Mouse (Mus musculus) MEL (cell line): ENCODE measurements around the gene Cdk14.

Experiments
- CTCF ChIP-seq, 3 experiments: IDR thresholded peaks in 2 of 3; conservative IDR thresholded peaks in 1 of 3; 2 replicates each; pipeline ENCODE4 v1.5.1; 2011 to 2012; ENCODE audit warnings: low read length in 3 of 3, low read depth in 2 of 3, mild to moderate bottlenecking in 2 of 3, improper control_type of control experiment in 1 of 3, inconsistent platforms in 1 of 3, mixed read lengths in 1 of 3, moderate library complexity in 1 of 3; ENCODE audit not compliant: control insufficient read depth in 1 of 3, insufficient read depth in 1 of 3, poor library complexity in 1 of 3, severe bottlenecking in 1 of 3
- HCFC1 ChIP-seq: IDR thresholded peaks from 2 replicates; pipeline ENCODE4 v1.6.1; 2012; ENCODE audit warnings: low read depth, mild to moderate bottlenecking, inconsistent platforms, low read length, improper control_type of control experiment, moderate library complexity
- MAFK ChIP-seq: IDR thresholded peaks from 2 replicates; pipeline ENCODE4 v1.6.1; 2011; ENCODE audit warnings: low read depth, mild to moderate bottlenecking, low read length, improper control_type of control experiment, borderline replicate concordance
- MXI1 ChIP-seq: IDR thresholded peaks from 2 replicates; pipeline ENCODE4 v1.6.1; 2011; ENCODE audit warnings: mild to moderate bottlenecking, low read depth, low read length, improper control_type of control experiment
- NELFE ChIP-seq: IDR thresholded peaks from 2 replicates; pipeline ENCODE4 v1.6.1; 2011; ENCODE audit warnings: low read depth, low read length, improper control_type of control experiment
- POLR2A ChIP-seq, 2 experiments: IDR thresholded peaks; 2 replicates each; pipeline ENCODE4 v1.6.1; 2011 to 2012; ENCODE audit warnings: low read length in 2 of 2, mild to moderate bottlenecking in 2 of 2, control low read depth in 1 of 2, improper control_type of control experiment in 1 of 2, low read depth in 1 of 2, moderate library complexity in 1 of 2; ENCODE audit not compliant: control insufficient read depth in 1 of 2, insufficient read depth in 1 of 2, poor library complexity in 1 of 2
- TAL1 ChIP-seq: IDR thresholded peaks from 2 replicates; pipeline ENCODE4 v1.6.1; 2012; ENCODE audit warnings: mild to moderate bottlenecking, inconsistent platforms, low read length, moderate library complexity, mixed read lengths
- TCF12 ChIP-seq: IDR thresholded peaks from 2 replicates; pipeline ENCODE4 v1.6.1; 2014; ENCODE audit warnings: low read depth, mild to moderate bottlenecking, inconsistent platforms, low read length, improper control_type of control experiment, moderate library complexity
- USF1 ChIP-seq: IDR thresholded peaks from 2 replicates; pipeline ENCODE4 v1.6.1; 2014; ENCODE audit warnings: low read depth, mild to moderate bottlenecking, inconsistent platforms, low read length, improper control_type of control experiment, moderate library complexity
- ZKSCAN1 ChIP-seq: IDR thresholded peaks from 2 replicates; pipeline ENCODE4 v1.6.1; 2012; ENCODE audit warnings: low read depth, mild to moderate bottlenecking, inconsistent platforms, low read length, improper control_type of control experiment, moderate library complexity
- ZNF384 ChIP-seq: IDR thresholded peaks from 2 replicates; pipeline ENCODE4 v1.6.1; 2012; ENCODE audit warnings: low read depth, mild to moderate bottlenecking, inconsistent platforms, low read length, improper control_type of control experiment

DNA sequence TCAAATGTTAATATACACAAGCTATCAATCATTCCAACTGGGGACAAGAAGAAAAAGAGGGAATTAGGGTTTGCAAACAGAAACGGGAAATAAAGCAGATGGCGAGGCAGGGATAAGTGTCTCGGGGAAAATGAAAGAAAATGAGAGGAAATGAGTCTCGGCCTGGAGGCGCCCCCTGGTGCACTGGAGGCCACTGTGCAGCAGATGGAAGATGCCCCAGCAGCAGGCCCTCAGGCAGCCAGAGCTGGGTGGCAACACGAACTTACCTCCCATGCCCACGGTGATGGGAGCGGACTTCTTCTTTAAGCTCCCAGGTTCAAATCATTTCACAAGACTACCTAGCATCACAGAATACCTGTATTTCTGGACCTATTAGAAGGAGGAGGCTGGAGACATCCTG lies 97.4 kb downstream of the Cdk14 start:
- TF ChIP-seq HCFC1 (no peak), USF1 (no peak), POLR2A (IDR thresholded peaks at IDR 0.05; ENCODE audit: control insufficient read depth in 1 of 2, insufficient read depth in 1 of 2, low read depth in 1 of 2, low read length in 2 of 2, poor library complexity in 1 of 2) (no peak), CTCF (IDR thresholded peaks at IDR 0.05 in 2 of 3, conservative IDR thresholded peaks at IDR 0.05 in 1 of 3; ENCODE audit: control insufficient read depth in 1 of 3, insufficient read depth in 1 of 3, low read depth in 2 of 3, low read length in 3 of 3, poor library complexity in 1 of 3, severe bottlenecking in 1 of 3) (peak in 2 of 3 experiments; percentile 6 to 37; a peak in 3 of 6 replicates), ZKSCAN1 (no peak), NELFE (no peak), TCF12 (no peak), ZNF384 (no peak), TAL1 (no peak), MAFK (no peak), MXI1 (no peak)
